Mouse (Mus musculus) large intestine, adult 2 months (tissue): ENCODE measurements around the gene Gm3435. TPM values are rescaled to one million over a fixed set of nuclear protein-coding genes. Genes with fewer than 3 reads are reported as not detected.
"Not testable (repeated sequence)": the region's sequence is repeated elsewhere in the genome, so short reads cannot be mapped to it uniquely, and the experiment has no call there.

Experiments used
- DNase-seq: peaks from one replicate; pipeline ENCODE4 v3.0.0-alpha.2; 2012; ENCODE audit warnings: low read depth, low spot score
- WGBS: fragments of 180-500 bp; shearing (Covaris S2); methylation state at CpG from one replicate; pipeline ENCODE4 v1.1.7; 2018; 5-methylcytosine and 5-hydroxymethylcytosine counted together
- polyA plus RNA-seq: library from polyadenylated mRNA; depleted of rRNA; stranded (reverse); fragments of >200 nt; gene quantifications from 2 replicates; pipeline ENCODE4 v1.2.3, GENCODE M21; 2012; rRNA removed

The Gm3435 gene
- 0.88 and 1.6 TPM in 2 replicates for polyA plus RNA-seq

- DNase-seq: not testable (repeated sequence)
- no CpG with 5 or more reads among the region's 60 CpGs for WGBS
Measured at GRCm38 (mm10) chr17:15009706-15010413, at the start of gene Gm3435. Gene Gm3435, plus strand, starts transcription at chr17:15010176.

DNA sequence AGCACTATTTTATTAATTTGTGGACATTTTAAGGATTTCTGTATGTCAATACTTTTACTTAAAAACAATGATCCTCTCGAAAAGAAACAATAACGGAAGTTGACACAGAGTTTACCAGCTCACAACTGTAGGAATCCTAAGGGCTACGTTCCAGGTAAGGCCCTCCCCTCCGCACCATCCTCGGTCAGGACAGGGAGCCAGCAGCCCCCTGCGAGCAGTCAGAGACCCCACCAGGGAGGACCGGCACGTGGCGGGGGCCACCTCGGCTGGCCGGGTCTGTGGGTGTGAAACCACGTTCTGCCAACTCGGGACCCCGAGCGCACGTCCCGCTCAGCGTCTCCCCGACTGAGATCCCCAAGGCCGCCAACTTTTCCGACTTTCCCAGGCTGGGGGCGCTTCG is 49.5 kb upstream of the Gm3435 start:
- DNase-seq: no peak
- under 1% methylated on average over 21 of the region's 23 CpGs for WGBS

DNA sequence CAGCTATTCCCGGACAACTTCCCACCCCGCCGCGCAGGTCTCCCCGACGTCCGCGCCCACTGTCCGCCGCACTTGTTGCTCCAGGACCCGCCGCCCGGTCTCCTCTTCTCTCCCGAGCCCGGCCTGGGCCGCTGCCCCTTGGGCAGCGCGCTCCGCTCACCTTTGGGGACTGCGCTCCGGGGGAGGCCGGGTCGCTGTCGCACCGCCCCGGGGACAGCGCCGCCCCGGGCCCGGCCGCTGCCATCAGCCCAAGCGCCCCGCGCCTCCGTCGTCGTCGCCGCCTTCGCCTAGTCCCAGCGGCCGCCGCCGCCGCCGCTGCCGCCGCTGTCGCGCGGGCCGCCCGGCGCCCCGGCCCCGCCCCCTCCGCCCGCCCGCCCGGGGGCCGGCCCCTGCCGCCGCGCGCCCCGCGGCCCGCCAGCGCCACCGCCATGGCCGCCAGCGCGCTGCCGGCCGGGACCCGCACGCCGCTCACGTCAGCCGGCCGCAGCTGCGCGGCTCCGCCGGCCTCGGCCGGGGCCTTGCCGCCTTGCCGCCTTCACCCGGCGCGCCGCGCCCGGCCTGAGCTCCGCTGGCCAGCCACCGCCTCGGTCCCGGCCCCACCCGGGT is 48.9 kb upstream of the Gm3435 start, which contains the start of gene Phf10:
Phf10 (minus strand) TSS at position 323 of the 606 bp plus-strand sequence.
- DNase-seq: not testable (repeated sequence)
- 10% methylated on average over 63 of the region's 100 CpGs for WGBS

DNA sequence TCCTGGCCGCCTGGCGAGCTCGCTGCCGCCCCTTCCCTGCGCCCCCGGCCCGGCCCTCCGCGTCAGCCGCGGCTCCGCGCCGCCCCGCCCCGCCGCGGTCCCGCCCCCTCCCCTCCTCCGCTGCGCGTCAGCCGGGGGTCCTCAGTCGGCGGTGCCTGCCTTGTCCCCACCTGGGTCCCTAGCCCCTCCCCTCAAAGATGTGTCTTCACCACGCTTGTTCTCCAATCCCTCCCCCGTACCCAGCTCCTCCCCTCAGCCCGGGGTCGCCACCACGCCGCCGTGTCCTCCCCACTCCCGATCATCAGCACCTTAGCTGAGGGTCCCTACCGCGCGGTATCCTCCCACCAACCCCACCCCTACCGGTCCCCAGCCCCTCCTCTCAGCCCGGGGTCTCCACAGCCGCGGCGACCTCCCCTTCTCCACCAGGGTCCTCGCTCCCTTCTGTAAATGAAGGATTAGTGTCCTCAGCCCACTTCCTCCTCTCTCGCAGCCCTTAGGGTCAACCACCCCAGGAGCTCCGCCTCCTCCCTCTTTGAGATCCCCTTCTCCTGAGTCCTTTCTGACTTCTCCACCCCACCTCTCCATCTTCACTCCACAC is 48.3 kb upstream of the Gm3435 start:
- no CpG with 5 or more reads among the region's 44 CpGs for WGBS
- not testable (repeated sequence) for DNase-seq

GRCm38 (mm10) chr17:14968373-14968913 is 41.5 kb upstream of the Gm3435 start:
- no CpG with 5 or more reads among the region's 6 CpGs for WGBS
- not testable (repeated sequence) for DNase-seq

DNA sequence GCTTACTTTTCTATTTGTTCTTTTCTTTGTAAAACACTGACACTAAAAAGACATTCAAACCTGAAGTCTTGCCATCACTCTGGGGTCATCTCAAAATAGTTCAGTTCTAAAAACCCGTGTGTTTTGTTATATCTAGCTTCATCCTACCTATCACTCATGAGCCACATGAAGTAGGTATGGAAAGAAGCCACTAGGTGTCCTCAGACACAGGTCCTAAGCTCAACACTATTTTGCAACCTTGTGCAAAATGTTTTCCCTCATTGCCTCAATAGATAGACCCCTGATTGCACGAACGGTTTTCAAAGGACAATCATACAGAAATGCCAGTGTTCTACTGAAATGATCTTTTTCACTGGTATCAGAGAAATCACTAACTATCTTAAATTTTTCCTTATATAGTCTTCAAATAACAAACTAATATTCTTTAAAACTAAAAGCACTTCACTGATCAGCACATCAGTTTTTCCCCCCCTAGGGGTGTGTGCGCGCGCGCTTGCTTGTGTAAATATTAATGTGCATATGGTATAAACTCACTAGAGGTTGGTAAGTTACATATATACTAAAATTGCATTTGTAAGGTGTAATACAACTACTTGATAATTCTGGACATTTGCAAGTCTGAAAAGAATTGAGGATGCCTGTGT is 32.1 kb upstream of the Gm3435 start:
- under 1% methylated on average over 4 of the region's 7 CpGs for WGBS

DNA sequence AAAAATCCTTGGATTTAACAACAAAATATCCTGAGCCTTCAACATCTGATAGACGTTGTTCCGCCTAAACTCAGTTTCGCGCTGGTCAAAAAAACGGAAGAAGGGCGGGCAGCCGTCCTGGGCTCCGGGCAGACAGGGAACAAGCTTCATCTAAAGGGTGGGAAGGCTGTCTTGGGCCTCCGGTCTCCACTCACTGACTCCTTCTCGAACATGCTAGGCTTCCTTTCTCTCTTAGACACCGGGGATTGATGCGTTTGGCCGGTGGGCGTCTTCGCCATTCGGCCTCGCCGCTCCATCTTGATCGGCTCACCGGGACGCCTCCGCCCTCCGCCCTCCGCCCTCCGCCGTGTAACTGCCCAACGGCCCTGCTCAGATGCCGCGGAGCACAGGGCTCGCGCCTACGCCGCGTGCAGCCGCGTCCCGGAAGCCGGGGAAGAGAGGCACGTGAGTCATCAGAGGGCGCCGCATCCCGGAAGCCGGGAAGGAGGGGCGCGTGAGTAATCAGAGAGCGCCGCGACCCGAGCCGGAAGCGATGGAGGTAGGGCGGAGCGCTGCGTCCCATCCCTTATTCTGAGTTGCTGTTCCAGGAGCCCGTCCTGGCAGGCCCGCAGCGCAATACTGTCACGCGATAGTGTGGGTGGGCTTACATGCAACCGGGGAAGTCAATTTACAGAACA is 31.5 kb upstream of the Gm3435 start, which contains the start of the genes 9030025P20Rik and Gm3417:
9030025P20Rik (plus strand) TSS at position 107 of the 677 bp plus-strand sequence.
Gm3417 (minus strand) TSS at position 429 of the 677 bp plus-strand sequence.
- no CpG with 5 or more reads among the region's 60 CpGs for whole genome bisulfite sequencing

More for the DNA sequence above, 32.1 kb upstream of the Gm3435 start:
- DNase-seq: not testable (repeated sequence)

GRCm38 (mm10) chr17:14990116-14990702 is 19.8 kb upstream of the Gm3435 start:
- WGBS: 79% methylated on average over 4 of the region's 5 CpGs
- DNase-seq: not testable (repeated sequence)

More for the DNA sequence above, 31.5 kb upstream of the Gm3435 start, which contains the start of the genes 9030025P20Rik and Gm3417:
- DNase-seq: not testable (repeated sequence)

- DNase-seq: not testable (repeated sequence)
- no CpG with 5 or more reads among the region's 98 CpGs for WGBS
Measured at GRCm38 (mm10) chr17:14992522-14993138, 17.3 kb upstream of the Gm3435 start.

DNA sequence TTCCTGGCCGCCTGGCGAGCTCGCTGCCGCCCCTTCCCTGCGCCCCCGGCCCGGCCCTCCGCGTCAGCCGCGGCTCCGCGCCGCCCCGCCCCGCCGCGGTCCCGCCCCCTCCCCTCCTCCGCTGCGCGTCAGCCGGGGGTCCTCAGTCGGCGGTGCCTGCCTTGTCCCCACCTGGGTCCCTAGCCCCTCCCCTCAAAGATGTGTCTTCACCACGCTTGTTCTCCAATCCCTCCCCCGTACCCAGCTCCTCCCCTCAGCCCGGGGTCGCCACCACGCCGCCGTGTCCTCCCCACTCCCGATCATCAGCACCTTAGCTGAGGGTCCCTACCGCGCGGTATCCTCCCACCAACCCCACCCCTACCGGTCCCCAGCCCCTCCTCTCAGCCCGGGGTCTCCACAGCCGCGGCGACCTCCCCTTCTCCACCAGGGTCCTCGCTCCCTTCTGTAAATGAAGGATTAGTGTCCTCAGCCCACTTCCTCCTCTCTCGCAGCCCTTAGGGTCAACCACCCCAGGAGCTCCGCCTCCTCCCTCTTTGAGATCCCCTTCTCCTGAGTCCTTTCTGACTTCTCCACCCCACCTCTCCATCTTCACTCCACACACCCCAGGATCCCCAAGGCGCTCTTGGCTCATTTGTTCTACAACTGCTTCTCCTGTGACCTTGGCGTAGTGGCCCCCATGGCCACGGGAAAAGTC is 16.7 kb upstream of the Gm3435 start:
- DNase-seq: not testable (repeated sequence)
- WGBS: no CpG with 5 or more reads among the region's 47 CpGs

DNA sequence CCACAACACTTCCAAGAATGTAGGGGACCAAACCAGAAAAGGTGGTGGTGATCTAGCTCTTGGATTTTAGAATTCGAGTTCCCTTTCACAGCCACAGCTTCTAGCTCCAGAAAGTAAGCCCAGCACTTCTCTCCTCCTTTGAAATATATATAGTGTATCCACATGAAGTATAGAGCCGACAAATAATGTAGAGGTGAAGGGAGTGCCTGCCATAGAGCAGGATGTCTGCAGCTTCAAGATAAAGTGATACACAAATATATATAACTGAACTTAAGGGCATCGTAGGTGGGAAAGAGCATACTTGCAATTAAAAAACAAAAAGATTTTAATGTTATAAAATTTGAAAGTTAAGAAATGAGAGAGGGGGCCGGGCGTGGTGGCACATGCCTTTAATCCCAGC is 15.8 kb upstream of the Gm3435 start:
- not testable (repeated sequence) for DNase-seq
- no CpG with 5 or more reads among the region's 5 CpGs for WGBS

GRCm38 (mm10) chr17:15000047-15000446 is 9.9 kb upstream of the Gm3435 start:
- no CpG with 5 or more reads among the region's 4 CpGs for WGBS
- not testable (repeated sequence) for DNase-seq

- no CpG with 5 or more reads among the region's 3 CpGs for WGBS
Measured at GRCm38 (mm10) chr17:15009088-15009487, 888 bp upstream of the Gm3435 start.

GRCm38 (mm10) chr17:15021503-15022220 is 11.7 kb downstream of the Gm3435 start:
- DNase-seq: not testable (repeated sequence)
- WGBS: 82% methylated on average over 3 of the region's 3 CpGs

More at GRCm38 (mm10) chr17:15009088-15009487, 888 bp upstream of the Gm3435 start:
- DNase-seq: not testable (repeated sequence)

DNA sequence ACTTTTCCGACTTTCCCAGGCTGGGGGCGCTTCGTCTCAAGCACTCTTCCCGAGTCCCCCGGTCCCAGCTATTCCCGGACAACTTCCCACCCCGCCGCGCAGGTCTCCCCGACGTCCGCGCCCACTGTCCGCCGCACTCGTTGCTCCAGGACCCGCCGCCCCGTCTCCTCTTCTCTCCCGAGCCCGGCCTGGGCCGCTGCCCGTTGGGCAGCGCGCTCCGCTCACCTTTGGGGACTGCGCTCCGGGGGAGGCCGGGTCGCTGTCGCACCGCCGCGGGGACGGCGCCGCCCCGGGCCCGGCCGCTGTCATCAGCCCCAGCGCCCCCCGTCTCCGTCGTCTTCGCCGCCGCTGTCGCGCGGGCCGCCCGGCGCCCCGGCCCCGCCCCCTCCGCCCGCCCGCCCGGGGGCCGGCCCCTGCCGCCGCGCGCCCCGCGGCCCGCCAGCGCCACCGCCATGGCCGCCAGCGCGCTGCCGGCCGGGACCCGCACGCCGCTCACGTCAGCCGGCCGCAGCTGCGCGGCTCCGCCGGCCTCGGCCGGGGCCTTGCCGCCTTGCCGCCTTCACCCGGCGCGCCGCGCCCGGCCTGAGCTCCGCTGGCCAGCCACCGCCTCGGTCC is 14.0 kb downstream of the Gm3435 start:
- no CpG with 5 or more reads among the region's 97 CpGs for WGBS
- not testable (repeated sequence) for DNase-seq

- WGBS: no CpG with 5 or more reads among the region's 48 CpGs
- not testable (repeated sequence) for DNase-seq
Measured at GRCm38 (mm10) chr17:15024502-15025193, 14.7 kb downstream of the Gm3435 start.
